Mouse (Mus musculus) thymus, adult 2 months (tissue): ENCODE measurements around the gene Gas6.

Source experiments
- CTCF ChIP-seq: fragments of 200-500 bp; IDR thresholded peaks from 2 replicates; pipeline ENCODE4 v1.5.1; 2012; ENCODE audit warnings: mild to moderate bottlenecking, control low read depth, low read length, moderate library complexity, borderline replicate concordance; ENCODE audit not compliant: control insufficient read depth, poor library complexity, insufficient read depth; ENCODE audit errors: extremely low read depth
- POLR2A ChIP-seq: fragments of 200-500 bp; IDR thresholded peaks from 2 replicates; pipeline ENCODE4 v1.6.1; 2012; ENCODE audit warnings: mild to moderate bottlenecking, low read length, control low read depth, moderate library complexity; ENCODE audit not compliant: control insufficient read depth, poor library complexity, insufficient read depth; ENCODE audit errors: extremely low read depth

DNA sequence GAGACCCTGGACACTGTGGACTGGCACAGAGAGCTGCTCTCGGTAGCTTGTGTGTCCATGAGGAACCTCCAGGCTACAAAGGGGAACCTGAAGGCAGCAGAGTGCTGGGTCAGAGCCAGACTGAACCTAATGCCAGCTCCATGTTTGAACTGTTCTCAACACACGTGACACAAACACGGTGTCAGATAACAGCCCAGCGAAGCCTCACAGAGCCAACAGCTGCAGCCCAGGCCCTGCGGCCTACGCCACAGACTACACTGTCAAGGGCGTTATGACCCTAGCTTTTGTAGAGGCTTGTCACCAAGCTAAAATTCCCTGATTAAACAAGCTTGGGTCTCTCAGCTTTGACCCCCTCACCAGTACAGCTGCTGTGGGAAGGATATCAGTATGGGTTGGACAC, 22.0 kb downstream of the Gas6 start:
- TF ChIP-seq CTCF (no peak), POLR2A (no peak)
